Mouse (Mus musculus): ENCODE data around the gene Erbb4. TPM values are rescaled to one million over a fixed set of nuclear protein-coding genes. Genes with fewer than 3 reads are reported as not detected.
"Not testable (repeated sequence)": the region's sequence is repeated elsewhere in the genome, so short reads cannot be mapped to it uniquely, and the experiment has no call there.

The Erbb4 gene
- polyA plus RNA-seq, 1 experiment from 2014 or later = not detected

GRCm38 (mm10) chr1:68859480-68859879 is 248.4 kb downstream of the Erbb4 start:
- H3K4me3 ChIP-seq (ENCODE audit: inconsistent target) = no peak overlapping the region
- no peaks in the 10 kb centered on the region for H3K79me2 ChIP-seq (ENCODE audit: inconsistent target)
- 84% methylated on average over 4 of the region's 4 CpGs for WGBS (ENCODE audit: missing documents)
- no peak overlapping the region for H3K27ac ChIP-seq
- no peaks in the 10 kb centered on the region for H3K36me3 ChIP-seq (ENCODE audit: inconsistent target)

- Histone ChIP-seq H3K36me3 (ENCODE audit: inconsistent target) (no peaks in the 10 kb centered on the region), H3K27ac (no peak overlapping the region), H3K4me3 (ENCODE audit: inconsistent target) (no peak overlapping the region), H3K79me2 (ENCODE audit: inconsistent target) (no peaks in the 10 kb centered on the region)
- WGBS (ENCODE audit: missing documents) = 80% methylated on average over 4 of the region's 4 CpGs
Observed at GRCm38 (mm10) chr1:68839352-68839751, 268.5 kb downstream of the Erbb4 start.

- WGBS (ENCODE audit: missing documents) = 71% methylated on average over 3 of the region's 3 CpGs
- Histone ChIP-seq H3K36me3 (ENCODE audit: inconsistent target) (no peaks in the 10 kb centered on the region), H3K79me2 (ENCODE audit: inconsistent target) (no peaks in the 10 kb centered on the region), H3K4me3 (ENCODE audit: inconsistent target) (no peak overlapping the region), H3K27ac (no peak overlapping the region)
Observed at GRCm38 (mm10) chr1:68834686-68835085, 273.2 kb downstream of the Erbb4 start.

GRCm38 (mm10) chr1:68832101-68832500 is 275.8 kb downstream of the Erbb4 start:
- H3K79me2 ChIP-seq (ENCODE audit: inconsistent target) = no peaks in the 10 kb centered on the region
- H3K27ac ChIP-seq = no peak overlapping the region
- H3K4me3 ChIP-seq (ENCODE audit: inconsistent target) = no peak overlapping the region
- H3K36me3 ChIP-seq (ENCODE audit: inconsistent target) = no peaks in the 10 kb centered on the region

GRCm38 (mm10) chr1:68831575-68831974 is 276.3 kb downstream of the Erbb4 start:
- H3K79me2 ChIP-seq (ENCODE audit: inconsistent target) = no peaks in the 10 kb centered on the region
- H3K4me3 ChIP-seq (ENCODE audit: inconsistent target) = no peak overlapping the region
- H3K27ac ChIP-seq = no peak overlapping the region
- 90% methylated on average over 1 of the region's 1 CpGs for WGBS (ENCODE audit: missing documents)
- no peaks in the 10 kb centered on the region for H3K36me3 ChIP-seq (ENCODE audit: inconsistent target)

- 77% methylated on average over 2 of the region's 2 CpGs for WGBS (ENCODE audit: missing documents)
- Histone ChIP-seq H3K36me3 (ENCODE audit: inconsistent target) (no peaks in the 10 kb centered on the region), H3K4me3 (ENCODE audit: inconsistent target) (no peak overlapping the region), H3K27ac (no peak overlapping the region), H3K79me2 (ENCODE audit: inconsistent target) (no peaks in the 10 kb centered on the region)
Observed at GRCm38 (mm10) chr1:68830501-68831239, 277.2 kb downstream of the Erbb4 start.

GRCm38 (mm10) chr1:68823116-68823644 is 284.7 kb downstream of the Erbb4 start:
- H3K27ac ChIP-seq = no peak overlapping the region
- no peaks in the 10 kb centered on the region for H3K79me2 ChIP-seq (ENCODE audit: inconsistent target)
- WGBS (ENCODE audit: missing documents) = 80% methylated on average over 1 of the region's 2 CpGs
- no peaks in the 10 kb centered on the region for H3K36me3 ChIP-seq (ENCODE audit: inconsistent target)
- no peak overlapping the region for H3K4me3 ChIP-seq (ENCODE audit: inconsistent target)

DNA sequence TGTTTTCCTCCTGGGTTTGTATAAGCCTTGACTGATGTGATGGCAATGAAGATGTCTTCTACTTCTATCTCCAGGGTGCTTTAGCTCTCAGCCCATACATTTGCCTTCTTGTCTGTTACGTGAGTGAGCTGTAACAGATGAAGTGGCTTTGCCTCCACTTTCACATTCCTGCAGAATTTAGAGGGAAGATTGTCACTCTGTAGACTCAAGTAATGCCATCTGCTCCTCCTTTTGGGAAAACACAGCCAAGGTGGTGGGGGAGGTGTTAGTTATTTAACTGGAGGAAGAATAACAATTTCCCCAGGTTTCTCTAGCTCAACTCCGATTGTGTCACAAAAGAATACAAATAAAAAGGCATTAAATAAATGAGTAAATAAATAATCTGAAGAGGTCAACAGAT is 301.1 kb downstream of the Erbb4 start:
- Histone ChIP-seq H3K27ac (no peak overlapping the region), H3K36me3 (ENCODE audit: inconsistent target) (no peaks in the 10 kb centered on the region), H3K79me2 (ENCODE audit: inconsistent target) (no peaks in the 10 kb centered on the region), H3K4me3 (ENCODE audit: inconsistent target) (no peak overlapping the region)
- WGBS (ENCODE audit: missing documents) = 92% methylated on average over 2 of the region's 2 CpGs

- Histone ChIP-seq H3K79me2 (ENCODE audit: inconsistent target) (no peaks in the 10 kb centered on the region), H3K27ac (no peak overlapping the region), H3K4me3 (ENCODE audit: inconsistent target) (no peak overlapping the region), H3K36me3 (ENCODE audit: inconsistent target) (no peaks in the 10 kb centered on the region)
- 73% methylated on average over 4 of the region's 4 CpGs for WGBS (ENCODE audit: missing documents)
Observed at GRCm38 (mm10) chr1:68787409-68788015, 320.3 kb downstream of the Erbb4 start.

DNA sequence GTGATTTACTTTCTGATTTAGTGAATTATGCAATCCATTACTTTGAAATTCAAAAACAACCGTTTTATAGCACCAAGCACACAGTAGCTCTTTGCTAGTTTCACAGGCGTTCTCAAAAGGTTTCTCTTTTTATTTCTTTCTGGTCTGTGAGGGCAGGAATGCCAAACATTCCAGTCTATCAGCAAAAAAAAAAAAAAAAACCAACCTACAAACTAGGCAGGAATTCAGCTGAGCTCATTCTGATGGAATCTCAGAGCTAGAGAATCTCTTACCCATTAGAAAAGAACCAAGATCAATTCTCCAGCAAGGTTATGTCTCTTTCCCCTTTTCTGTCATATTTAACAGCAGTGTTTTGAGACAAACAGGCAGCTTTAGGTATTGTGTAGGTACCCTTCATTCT is 327.2 kb downstream of the Erbb4 start:
- no peaks in the 10 kb centered on the region for H3K36me3 ChIP-seq (ENCODE audit: inconsistent target)
- no peak overlapping the region for H3K4me3 ChIP-seq (ENCODE audit: inconsistent target)
- no peak overlapping the region for H3K27ac ChIP-seq
- no peaks in the 10 kb centered on the region for H3K79me2 ChIP-seq (ENCODE audit: inconsistent target)
- WGBS (ENCODE audit: missing documents) = 69% methylated on average over 2 of the region's 2 CpGs

GRCm38 (mm10) chr1:68780032-68780431 is 327.8 kb downstream of the Erbb4 start:
- Histone ChIP-seq H3K79me2 (ENCODE audit: inconsistent target) (no peaks in the 10 kb centered on the region), H3K4me3 (ENCODE audit: inconsistent target) (no peak overlapping the region), H3K36me3 (ENCODE audit: inconsistent target) (no peaks in the 10 kb centered on the region), H3K27ac (no peak overlapping the region)
- 77% methylated on average over 1 of the region's 1 CpGs for WGBS (ENCODE audit: missing documents)

GRCm38 (mm10) chr1:68766095-68766494 is 341.8 kb downstream of the Erbb4 start:
- H3K27ac ChIP-seq; H3K36me3 ChIP-seq (ENCODE audit: inconsistent target); H3K4me3 ChIP-seq (ENCODE audit: inconsistent target); H3K79me2 ChIP-seq (ENCODE audit: inconsistent target): not testable (repeated sequence)

DNA sequence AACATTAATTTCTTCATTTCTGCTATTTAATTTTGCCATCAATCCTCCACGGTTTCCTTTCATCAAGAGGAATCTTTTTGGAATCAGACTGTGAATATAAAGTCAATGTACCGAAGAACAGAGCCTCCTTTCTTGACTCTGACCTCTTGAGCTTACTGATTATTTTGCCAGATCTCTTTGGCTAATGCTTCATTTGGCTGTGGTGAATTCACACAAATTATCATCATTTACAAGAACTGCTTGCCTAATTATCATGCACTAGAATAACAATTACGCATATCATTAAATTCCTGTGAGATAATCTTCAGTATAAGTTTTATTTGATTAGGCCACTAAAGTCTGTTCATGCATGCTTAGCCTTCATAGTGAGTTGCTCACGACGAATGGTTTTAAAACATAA is 345.4 kb downstream of the Erbb4 start:
- WGBS (ENCODE audit: missing documents) = 85% methylated on average over 5 of the region's 5 CpGs
- Histone ChIP-seq H3K27ac (no peak overlapping the region), H3K79me2 (ENCODE audit: inconsistent target) (no peaks in the 10 kb centered on the region), H3K36me3 (ENCODE audit: inconsistent target) (no peaks in the 10 kb centered on the region), H3K4me3 (ENCODE audit: inconsistent target) (no peak overlapping the region)

GRCm38 (mm10) chr1:68748976-68749375 is 358.9 kb downstream of the Erbb4 start:
- WGBS (ENCODE audit: missing documents) = 17% methylated on average over 1 of the region's 1 CpGs
- no peaks in the 10 kb centered on the region for H3K36me3 ChIP-seq (ENCODE audit: inconsistent target)

GRCm38 (mm10) chr1:68681478-68681877 is 426.4 kb downstream of the Erbb4 start:
- no peak overlapping the region for H3K4me3 ChIP-seq (ENCODE audit: inconsistent target)
- H3K27ac ChIP-seq = no peak overlapping the region
- no peaks in the 10 kb centered on the region for H3K79me2 ChIP-seq (ENCODE audit: inconsistent target)
- no peaks in the 10 kb centered on the region for H3K36me3 ChIP-seq (ENCODE audit: inconsistent target)

More at GRCm38 (mm10) chr1:68748976-68749375, 358.9 kb downstream of the Erbb4 start:
- H3K27ac ChIP-seq = no peak overlapping the region
- no peak overlapping the region for H3K4me3 ChIP-seq (ENCODE audit: inconsistent target)
- no peaks in the 10 kb centered on the region for H3K79me2 ChIP-seq (ENCODE audit: inconsistent target)
